Mouse (Mus musculus) activated CD4-positive, CD25-positive, alpha-beta regulatory T cell, adult 4 months (primary cell): Measurements from ENCODE around the gene Zbtb38. TPM values are rescaled to one million over a fixed set of nuclear protein-coding genes. Genes with fewer than 3 reads are reported as not detected.
"Not testable (repeated sequence)": the region's sequence is repeated elsewhere in the genome, so short reads cannot be mapped to it uniquely, and the experiment has no call there.

Experiments used
- ATAC-seq: one replicate; pipeline ENCODE4 v1.8.0; 2017
- polyA plus RNA-seq, 2 experiments: library from polyadenylated mRNA; unstranded; fragments of 100-300 nt; shearing (Covaris generic); gene quantifications; one replicate each; pipeline ENCODE4 v1.2.1; 2017

Gene Zbtb38
- polyA plus RNA-seq, 2 experiments from 2014 or later, result 59.9 to 61.4 TPM

DNA sequence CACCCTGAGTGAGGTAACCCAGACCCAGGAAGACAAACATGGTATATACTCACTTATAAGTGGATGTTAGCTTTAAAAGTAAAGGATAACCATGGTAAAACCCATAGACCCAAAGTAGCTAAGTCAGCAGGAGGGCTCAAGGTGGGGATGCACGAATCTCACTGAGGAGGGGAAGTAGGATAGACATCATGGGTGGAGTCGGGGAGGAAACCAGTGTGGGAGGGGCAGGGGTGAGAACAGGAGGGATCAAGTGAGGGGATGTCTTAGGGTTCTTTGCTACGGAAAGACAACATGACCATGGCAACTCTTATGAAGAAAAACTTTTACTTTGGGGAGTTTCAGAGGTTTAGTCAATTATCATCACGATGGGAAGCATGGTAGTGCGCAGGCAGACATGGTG lies 74.0 kb downstream of the Zbtb38 start:
- no peak for ATAC-seq

DNA sequence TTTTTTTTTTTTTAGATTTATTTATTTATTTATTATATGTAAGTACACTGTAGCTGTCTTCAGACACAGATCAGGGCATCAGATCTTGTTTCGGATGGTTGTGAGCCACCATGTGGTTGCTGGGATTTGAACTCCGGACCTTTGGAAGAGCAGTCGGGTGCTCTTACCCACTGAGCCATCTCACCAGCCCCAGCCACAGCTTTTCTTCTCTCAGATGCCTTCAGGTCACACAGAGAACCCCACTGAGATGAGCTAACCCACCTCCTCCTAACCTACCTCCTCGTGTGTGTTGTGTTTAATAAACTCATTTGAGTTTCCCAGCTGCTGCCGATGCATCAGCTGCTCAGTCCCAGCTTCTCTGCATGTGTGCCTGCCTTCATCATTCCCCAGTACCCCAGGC lies 74.9 kb downstream of the Zbtb38 start:
- not testable (repeated sequence) for ATAC-seq

- ATAC-seq, result no peak
These were observed 76.0 kb downstream of the Zbtb38 start for GRCm38 (mm10) chr9:96676671-96677070.

DNA sequence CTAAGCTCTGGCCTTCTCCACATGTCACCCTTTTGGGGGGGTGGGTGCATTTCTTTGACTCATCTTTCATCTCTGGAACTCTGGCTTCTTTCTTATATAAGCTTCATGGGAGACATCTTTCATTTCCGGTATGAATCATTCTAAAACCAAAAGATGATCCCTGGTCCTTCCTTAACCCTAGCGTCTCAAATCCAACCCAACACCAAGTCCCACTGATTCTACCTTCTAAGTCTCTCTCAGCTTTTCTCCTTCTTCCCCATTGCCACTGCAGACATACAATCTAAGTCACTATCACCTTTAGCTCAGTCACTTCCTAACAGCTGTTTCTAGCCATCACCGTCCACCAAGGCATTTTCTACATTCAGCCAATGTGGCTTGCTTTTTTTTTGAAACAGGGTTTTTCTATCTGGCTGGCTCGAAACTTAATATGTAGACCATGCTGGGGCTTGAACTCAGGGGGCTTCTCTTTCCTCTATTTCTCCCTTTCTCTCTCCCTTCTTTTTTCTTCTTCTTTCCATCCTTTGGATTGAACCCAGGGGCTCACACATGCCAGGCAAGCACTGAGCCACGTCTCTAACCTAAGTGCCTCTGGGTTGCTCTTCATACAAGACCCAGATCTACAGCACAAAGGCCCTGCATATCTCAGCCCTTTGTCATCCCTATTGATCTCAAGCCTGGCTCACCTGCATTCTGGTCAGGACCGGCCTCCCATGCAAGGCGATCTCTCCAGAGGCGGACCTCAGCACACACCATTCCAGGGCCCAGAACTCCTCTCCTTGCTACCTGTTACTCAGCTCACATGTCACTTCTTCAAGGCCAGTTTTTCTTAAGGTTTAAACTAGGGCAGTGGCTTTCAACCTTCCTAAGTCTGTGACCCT lies 76.6 kb downstream of the Zbtb38 start:
- ATAC-seq, result peak; percentile 45

DNA sequence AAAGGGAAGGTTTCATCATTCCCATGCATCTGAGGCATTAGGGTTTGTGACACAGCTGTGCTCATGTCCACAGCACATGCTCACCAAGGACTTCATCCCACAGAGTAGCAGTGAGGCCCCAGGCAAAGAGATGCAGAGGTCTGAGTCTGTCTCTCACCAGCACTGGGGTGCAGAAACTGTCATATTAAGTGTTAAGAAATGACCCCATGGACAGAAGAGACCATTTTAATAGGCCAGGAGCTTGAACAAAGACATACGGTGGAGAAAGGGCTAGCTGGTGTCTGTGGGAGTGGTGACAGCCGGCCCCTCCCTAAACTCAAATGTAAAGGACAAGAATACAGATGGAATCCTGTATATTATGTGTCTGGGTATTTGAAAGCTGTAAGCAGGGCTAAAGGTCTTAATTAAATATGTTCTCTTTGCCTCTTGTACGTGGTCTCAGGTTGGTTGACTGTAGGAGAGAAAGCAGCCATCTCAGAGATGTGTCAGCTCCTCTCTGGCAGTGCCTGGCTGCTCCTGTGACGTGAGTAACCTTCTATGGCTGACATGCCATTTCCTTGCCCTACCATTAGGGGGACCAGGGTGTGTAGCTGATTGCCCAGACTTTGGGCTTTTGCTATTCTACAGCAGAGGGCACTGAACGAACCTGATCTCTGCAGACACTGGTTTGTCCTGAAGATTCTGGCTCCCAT lies 77.4 kb downstream of the Zbtb38 start:
- peak; percentile 96 for ATAC-seq

GRCm38 (mm10) chr9:96674301-96674700 lies 78.3 kb downstream of the Zbtb38 start:
- no peak for ATAC-seq

DNA sequence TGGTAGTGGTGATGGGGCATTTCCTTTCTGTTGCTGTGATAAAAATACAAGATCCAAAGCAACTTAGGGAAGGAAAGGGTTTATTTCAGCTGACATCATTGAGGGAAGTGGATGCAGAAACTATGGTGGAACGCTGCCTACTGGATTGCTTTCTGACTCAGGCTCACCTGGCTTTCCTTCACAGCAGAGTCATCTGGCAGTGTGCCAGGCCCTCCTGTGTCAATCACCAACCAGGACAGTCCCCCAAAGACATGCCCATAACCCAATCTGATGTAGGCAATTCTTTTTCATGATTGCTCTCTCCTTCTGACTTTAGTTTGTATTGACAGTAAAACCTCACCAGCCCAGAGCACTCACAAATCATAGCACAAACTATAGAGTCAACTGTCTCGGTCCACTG lies 80.2 kb downstream of the Zbtb38 start:
- ATAC-seq, result no peak

DNA sequence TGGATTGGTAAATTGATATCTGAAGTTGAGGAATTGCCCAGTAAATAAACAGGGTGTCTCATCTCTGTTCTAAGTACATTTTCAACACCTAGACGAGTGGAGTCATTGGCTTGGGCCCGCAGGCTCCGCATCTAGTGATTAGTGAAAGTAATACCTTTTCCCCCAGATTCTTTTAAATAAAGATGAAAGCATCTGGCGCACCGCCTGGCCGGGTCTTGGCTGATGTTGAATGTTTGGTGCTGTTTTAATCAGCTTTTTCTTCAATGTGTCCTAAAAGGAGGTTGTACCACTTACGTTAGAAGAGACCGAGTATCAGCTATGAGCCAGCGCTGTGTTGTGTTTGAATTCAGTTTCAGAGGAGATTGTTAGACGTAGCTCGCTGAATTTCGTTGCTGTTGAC lies 81.4 kb downstream of the Zbtb38 start:
- ATAC-seq, result no peak

DNA sequence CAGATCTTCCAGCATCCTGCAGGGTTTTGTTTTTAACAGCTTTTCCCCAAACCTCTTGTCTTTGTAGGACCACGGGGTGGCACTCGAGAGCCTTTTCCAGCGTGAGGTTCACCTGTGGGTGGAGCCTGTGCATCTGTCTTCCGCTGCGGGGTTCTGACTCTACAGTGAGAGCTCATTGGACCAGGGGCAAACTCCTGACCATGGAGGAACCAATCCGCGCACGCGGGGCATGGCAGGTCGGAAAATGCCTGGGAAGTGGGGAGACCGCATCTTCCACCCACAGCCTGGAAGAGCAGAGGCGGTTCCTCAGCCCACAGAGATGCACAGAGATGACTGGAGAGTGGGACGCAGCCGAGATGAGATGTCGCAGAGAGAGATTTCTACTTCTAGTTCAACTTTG lies 82.8 kb downstream of the Zbtb38 start:
- ATAC-seq, result peak; percentile 100

DNA sequence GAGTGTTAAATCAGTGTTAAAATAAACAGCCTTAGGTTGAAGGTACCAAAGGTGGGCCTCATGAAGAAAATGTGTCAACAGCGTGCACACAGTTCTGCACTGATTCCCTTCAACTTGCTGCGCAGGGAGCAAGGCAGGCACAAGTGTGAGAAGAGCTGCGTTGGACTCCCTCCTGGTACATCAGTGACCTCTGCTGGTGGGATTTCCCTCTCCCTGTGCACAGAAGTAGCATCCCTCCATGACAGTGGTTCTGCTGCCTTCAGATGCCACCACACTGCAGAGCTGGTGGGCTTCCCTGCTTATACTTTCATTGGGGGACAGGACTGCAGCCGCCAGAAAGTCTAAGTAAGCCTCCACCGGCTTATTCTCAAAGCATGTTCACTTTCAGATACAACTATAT lies 84.0 kb downstream of the Zbtb38 start:
- no peak for ATAC-seq

- peak; percentile 63 for ATAC-seq
These were observed 92.0 kb downstream of the Zbtb38 start for GRCm38 (mm10) chr9:96660510-96661244.

DNA sequence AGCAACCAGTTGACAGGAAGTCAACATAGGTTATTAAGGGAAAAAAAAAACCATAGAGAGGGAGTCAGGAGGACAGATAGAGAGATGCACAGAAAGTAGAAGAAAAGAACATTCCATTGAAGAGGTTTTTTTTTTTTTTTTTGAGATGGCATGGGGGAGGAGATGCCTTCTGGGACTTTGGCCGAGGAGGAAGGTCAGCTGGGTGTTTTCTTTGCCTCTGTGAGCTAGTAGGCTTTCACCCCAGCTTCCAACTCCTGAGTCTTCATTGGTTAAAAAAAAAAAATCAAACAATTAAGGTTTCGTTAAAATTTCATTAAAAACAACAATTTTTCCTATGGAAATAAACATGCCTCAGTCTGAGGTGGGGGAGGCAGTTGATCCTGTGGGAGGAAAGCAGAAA lies 92.8 kb downstream of the Zbtb38 start:
- no peak for ATAC-seq

DNA sequence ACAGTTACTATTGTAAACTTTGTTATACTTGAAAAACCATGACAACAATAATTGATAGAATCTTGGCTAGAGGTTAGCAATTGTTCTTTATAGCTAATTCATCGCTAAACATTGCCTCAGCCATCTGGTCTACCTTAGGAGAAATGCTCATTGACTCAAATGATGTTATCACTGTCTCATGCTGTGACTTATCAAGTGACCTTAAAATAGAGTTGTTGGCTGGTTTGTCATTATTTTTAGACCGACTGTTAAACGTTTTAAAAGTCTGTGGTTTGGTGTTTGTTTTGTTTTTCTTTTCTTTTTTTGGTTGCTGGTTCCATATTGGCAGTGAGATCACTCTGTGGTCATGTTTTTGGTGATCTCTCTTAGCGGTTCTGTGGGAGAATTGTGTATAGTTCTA lies 99.1 kb downstream of the Zbtb38 start:
- ATAC-seq, result no peak

- peak; percentile 19 for ATAC-seq
These were observed 99.9 kb downstream of the Zbtb38 start for GRCm38 (mm10) chr9:96652763-96653162.

GRCm38 (mm10) chr9:96650807-96651206 lies 101.8 kb downstream of the Zbtb38 start:
- ATAC-seq, result no peak

DNA sequence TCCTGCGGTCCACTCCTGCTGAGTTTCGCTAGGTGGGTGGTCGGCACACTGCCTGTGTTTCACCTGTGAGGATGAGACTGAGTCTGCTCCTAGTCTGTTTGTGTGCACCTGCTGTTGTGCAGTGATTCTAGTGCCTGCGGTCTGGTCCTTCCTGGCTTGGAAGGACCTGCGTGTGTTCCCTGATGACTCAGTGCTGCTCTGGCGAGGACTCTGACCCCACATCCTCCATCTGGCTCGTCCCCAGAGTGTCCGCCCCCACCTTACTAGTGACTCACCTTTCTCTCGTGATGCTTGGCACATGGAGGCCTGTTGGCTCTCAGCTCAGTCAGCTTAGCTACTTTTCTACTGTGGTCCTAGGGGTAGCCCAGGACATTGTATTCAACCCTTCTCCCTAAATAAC lies 102.7 kb downstream of the Zbtb38 start:
- peak; percentile 74 for ATAC-seq

DNA sequence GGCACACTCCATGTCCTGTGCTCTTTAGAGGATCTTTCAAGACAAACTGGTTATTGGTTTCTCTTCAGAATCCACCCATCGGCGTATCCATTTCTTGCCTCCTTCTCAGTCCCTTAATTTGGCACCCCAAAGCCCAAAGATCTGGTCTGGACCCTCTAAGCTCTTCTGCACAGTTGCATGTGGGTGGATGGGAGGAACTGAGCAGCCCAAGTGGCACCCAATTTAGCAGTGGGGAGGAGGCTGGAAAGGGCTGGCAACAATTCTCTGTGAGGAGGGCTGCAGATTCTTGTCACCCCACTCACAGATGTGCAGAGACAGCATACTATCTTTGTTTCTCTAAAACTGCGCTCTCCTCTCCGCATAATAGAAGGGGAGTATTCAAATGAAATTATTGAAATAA lies 103.3 kb downstream of the Zbtb38 start:
- no peak for ATAC-seq

GRCm38 (mm10) chr9:96646668-96647295 lies 105.8 kb downstream of the Zbtb38 start:
- ATAC-seq, result peak; percentile 61

- ATAC-seq, result no peak
These were observed 107.8 kb downstream of the Zbtb38 start for GRCm38 (mm10) chr9:96644840-96645239.

GRCm38 (mm10) chr9:96644002-96644401 lies 108.6 kb downstream of the Zbtb38 start:
- not testable (repeated sequence) for ATAC-seq

DNA sequence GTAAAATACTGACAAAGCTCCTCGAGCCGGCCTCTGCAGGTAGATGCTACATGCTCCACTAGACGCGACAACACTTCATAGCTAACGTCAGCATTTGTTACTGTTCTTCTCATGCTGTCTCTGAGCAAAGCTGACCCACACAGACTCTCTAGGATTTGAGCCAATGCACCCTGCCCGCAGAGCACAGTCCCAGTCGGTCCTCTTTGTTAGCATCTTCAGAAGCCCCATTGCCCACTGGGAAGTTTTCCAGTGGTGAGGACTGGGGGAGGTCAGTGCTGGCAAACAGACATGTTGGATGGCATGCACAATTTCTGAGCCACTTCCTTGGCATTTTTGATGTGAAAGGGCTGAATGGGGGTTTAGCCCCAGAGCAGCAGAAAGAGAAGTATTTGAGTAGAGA lies 113.2 kb downstream of the Zbtb38 start:
- ATAC-seq, result no peak

- no peak for ATAC-seq
These were observed 114.1 kb downstream of the Zbtb38 start for GRCm38 (mm10) chr9:96638508-96638907.

GRCm38 (mm10) chr9:96637157-96637548 lies 115.5 kb downstream of the Zbtb38 start:
- no peak for ATAC-seq
